Mouse (Mus musculus) kidney, embryonic 16.5 days (tissue): ENCODE data around the gene Ogdhl. TPM values are rescaled to one million over a fixed set of nuclear protein-coding genes. Genes with fewer than 3 reads are reported as not detected.

Source experiments
- ATAC-seq: fragments of 200-750 bp; cut with Nextera tagmentation; 2 replicates; pipeline ENCODE4 v1.8.0; 2017; ENCODE audit warnings: moderate TSS enrichment; ENCODE audit not compliant: low FRiP score, low TSS enrichment
- H3K27ac ChIP-seq: fragments of 300-500 bp; sonication (generic); 2 replicates; pipeline ENCODE4 v1.5.1; 2014; ENCODE audit warnings: low read length
- H3K27me3 ChIP-seq: fragments of 300-500 bp; sonication (generic); 2 replicates; pipeline ENCODE4 v1.6.1; 2014; ENCODE audit warnings: low read length, control low read depth, mixed read lengths; ENCODE audit not compliant: insufficient read depth
- H3K36me3 ChIP-seq: fragments of 300-500 bp; sonication (generic); 2 replicates; pipeline ENCODE4 v1.6.1; 2014; ENCODE audit warnings: low read length, control low read depth, mixed read lengths; ENCODE audit not compliant: insufficient read depth
- H3K4me1 ChIP-seq: fragments of 300-500 bp; sonication (generic); 2 replicates; pipeline ENCODE4 v1.6.1; 2014; ENCODE audit warnings: low read length, control low read depth, mixed read lengths; ENCODE audit not compliant: insufficient read depth
- H3K4me2 ChIP-seq: fragments of 300-500 bp; sonication (generic); replicated peaks from 2 replicates; pipeline ENCODE4 v1.6.1; 2014; ENCODE audit warnings: low read depth, low read length
- H3K4me3 ChIP-seq: fragments of 300-500 bp; sonication (generic); 2 replicates; pipeline ENCODE4 v1.5.1; 2014; ENCODE audit warnings: mild to moderate bottlenecking, low read length
- H3K9ac ChIP-seq: fragments of 300-500 bp; sonication (generic); replicated peaks from 2 replicates; pipeline ENCODE4 v1.6.1; 2014; ENCODE audit warnings: low read length
- H3K9me3 ChIP-seq: fragments of 300-500 bp; sonication (generic); 2 replicates; pipeline ENCODE4 v1.6.1; 2016; ENCODE audit warnings: low read length, control low read depth
- WGBS: fragments of 180-500 bp; shearing (Covaris S2); extraction: QIAGEN DNeasy Blood & Tissue Kit; methylation state at CpG from one replicate; pipeline ENCODE4 v1.1.7; 2014; 5-methylcytosine and 5-hydroxymethylcytosine counted together
- polyA plus RNA-seq: library from polyadenylated mRNA; unstranded; fragments of >200 nt; fragmentation: Nextera tagmentation; extraction: Ambion mirVana; gene quantifications from 2 replicates; pipeline ENCODE4 v1.2.1, GENCODE M21; 2015

Ogdhl gene
- polyA plus RNA-seq, 1 experiment from 2014 or later = 10.7 TPM

DNA sequence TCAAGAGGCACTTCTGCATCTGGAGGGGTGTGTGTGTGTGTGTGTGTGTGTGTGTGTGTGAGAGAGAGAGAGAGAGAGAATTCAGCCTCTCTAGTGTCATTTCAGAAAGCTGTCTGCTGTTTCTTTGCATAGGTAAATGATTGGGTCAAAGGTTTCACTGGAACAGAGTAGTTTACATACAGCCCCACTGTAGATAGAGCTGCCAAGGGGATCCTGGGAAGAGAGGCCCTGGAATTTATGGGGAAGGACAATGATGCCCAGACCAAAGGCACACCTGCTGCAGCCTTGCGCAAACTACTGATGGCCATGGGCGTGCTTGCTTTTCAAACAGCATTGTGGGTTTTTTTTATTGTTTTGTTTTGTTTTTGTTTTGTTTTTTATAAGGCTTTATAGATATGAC is 50.7 kb downstream of the Ogdhl start:
- Histone ChIP-seq H3K4me2 (no peak overlapping the region), H3K27me3 (no peaks in the 10 kb centered on the region), H3K27ac (no peak overlapping the region), H3K4me1 (no peaks in the 10 kb centered on the region), H3K9ac (no peak overlapping the region), H3K9me3 (no peaks in the 10 kb centered on the region), H3K4me3 (no peak overlapping the region), H3K36me3 (no peaks in the 10 kb centered on the region)
- WGBS = 88% methylated on average over 2 of the region's 2 CpGs
- no peak for ATAC-seq

DNA sequence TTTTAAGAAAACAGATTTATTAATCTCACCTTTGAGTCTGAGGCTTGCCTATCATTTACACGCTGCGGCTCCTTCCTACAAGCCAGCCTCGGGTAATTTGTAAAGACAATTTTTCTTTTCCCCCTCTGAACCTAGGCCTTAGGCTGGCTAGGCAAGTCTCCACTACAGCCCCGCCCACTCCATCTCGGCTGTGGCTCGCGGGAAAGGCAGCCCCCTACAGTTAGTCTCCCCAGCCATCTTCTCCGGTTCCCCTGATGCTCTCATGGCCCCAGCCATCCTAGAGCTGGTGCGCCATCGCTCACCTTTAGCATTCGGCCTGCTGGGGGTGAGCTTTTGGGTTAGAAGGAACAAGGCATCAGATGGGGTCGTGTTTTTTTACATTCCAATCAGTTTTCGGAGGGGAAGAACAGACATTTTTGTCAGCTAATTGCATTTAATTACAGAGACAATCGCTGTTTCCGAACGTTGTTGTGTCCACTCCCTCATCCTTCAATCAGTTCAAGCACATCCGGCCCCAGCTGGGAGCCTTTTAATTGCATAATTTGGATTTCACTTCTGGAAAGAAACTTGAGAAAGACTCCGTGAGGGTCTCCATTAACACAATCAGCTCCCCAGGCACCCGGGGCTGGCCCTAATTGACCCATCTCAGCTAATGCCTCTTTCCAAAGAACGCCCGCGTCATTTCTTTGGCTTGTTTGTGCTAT is 57.7 kb downstream of the Ogdhl start:
- WGBS = 12% methylated on average over 22 of the region's 22 CpGs
- H3K36me3 ChIP-seq = no peaks in the 10 kb centered on the region
- no peaks in the 10 kb centered on the region for H3K9me3 ChIP-seq
- H3K27ac ChIP-seq = no peak overlapping the region
- H3K4me2 ChIP-seq = peak overlapping the region; percentile 21; the same call in 1 of the 2 replicates
- no peak for ATAC-seq
- no peak overlapping the region for H3K9ac ChIP-seq
- H3K27me3 ChIP-seq = peaks cover 24% of the 10 kb centered on the region
- H3K4me3 ChIP-seq = no peak overlapping the region
- 0 out of 2 replicates have a peak, but pooled peaks cover 5% of the 10 kb centered on the region for H3K4me1 ChIP-seq

DNA sequence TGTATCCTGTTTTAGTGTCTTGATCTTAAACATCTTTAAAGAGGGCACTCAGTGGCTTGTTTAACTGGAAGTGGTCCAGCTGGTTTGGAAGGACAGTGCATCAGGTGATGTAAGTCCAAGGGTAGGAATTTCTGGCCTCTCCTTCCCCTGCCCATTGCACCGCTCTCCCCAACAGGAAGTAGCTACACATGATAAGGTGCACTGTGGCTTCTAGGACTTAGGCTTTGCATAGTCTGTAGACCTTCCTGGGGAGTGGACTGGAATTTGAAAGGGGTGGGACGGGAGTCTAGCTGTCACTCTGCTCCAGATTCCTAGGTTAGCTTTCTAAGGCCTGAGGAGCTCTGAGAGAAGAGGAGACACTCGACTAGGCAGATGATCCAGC is 58.3 kb downstream of the Ogdhl start:
- ATAC-seq = no peak
- no peak overlapping the region for H3K27ac ChIP-seq
- H3K4me3 ChIP-seq = no peak overlapping the region
- H3K9ac ChIP-seq = no peak overlapping the region
- H3K36me3 ChIP-seq = no peaks in the 10 kb centered on the region
- peaks cover 24% of the 10 kb centered on the region for H3K27me3 ChIP-seq
- no peaks in the 10 kb centered on the region for H3K9me3 ChIP-seq
- H3K4me2 ChIP-seq = no peak overlapping the region
- 44% methylated on average over 3 of the region's 3 CpGs for WGBS
- H3K4me1 ChIP-seq = 0 out of 2 replicates have a peak, but pooled peaks cover 5% of the 10 kb centered on the region

DNA sequence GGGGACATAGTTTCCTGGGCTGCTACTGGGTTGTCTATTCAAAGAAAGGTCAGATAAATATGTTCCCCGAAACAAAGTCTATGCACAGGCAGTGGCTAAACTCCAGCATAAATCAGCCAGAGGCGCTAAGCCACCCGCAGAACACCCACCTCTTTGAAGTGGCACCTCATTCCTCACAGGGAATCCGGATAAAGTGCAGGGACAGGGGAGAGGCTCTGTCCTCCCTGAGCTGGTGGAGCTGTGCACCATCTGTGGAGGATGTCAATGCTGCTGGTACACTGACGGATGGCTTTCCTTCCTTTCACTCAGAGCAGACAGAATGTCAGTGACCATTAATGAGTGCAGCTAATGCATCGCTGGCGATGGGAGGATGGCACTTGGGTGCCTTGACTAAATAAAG is 59.2 kb downstream of the Ogdhl start:
- WGBS = 19% methylated on average over 7 of the region's 7 CpGs
- H3K4me2 ChIP-seq = no peak overlapping the region

DNA sequence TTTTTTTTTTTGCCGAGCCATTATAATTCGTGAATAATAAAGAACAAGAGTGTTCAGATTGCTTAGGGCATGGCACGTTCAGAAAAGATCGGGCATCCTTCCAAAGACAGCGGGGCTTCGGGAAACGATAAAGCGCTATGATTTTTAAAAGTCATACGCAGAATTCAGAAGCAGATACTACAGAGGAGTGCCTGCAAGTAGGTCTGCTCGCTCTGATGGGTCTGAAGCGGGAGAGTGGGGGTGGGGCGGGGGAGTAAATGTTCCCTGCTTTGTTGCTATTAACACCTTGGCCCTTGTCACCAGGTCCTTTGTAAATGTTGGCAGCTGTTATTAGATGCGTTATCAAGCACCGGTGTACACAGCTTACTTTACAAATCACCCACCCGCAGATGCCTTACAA is 59.8 kb downstream of the Ogdhl start:
- peaks cover 24% of the 10 kb centered on the region for H3K27me3 ChIP-seq
- H3K36me3 ChIP-seq = no peaks in the 10 kb centered on the region
- ATAC-seq = no peak
- no peak overlapping the region for H3K4me3 ChIP-seq
- no peak overlapping the region for H3K27ac ChIP-seq
- H3K4me1 ChIP-seq = 0 out of 2 replicates have a peak, but pooled peaks cover 5% of the 10 kb centered on the region
- H3K9me3 ChIP-seq = no peaks in the 10 kb centered on the region
- H3K9ac ChIP-seq = no peak overlapping the region
- 39% methylated on average over 15 of the region's 15 CpGs for WGBS
- no peak overlapping the region for H3K4me2 ChIP-seq

More for the DNA sequence above, 59.2 kb downstream of the Ogdhl start:
- H3K4me1 ChIP-seq = 0 out of 2 replicates have a peak, but pooled peaks cover 5% of the 10 kb centered on the region
- no peak overlapping the region for H3K4me3 ChIP-seq
- peaks cover 24% of the 10 kb centered on the region for H3K27me3 ChIP-seq
- no peak overlapping the region for H3K9ac ChIP-seq
- no peaks in the 10 kb centered on the region for H3K36me3 ChIP-seq
- no peak overlapping the region for H3K27ac ChIP-seq
- no peaks in the 10 kb centered on the region for H3K9me3 ChIP-seq
- no peak for ATAC-seq

DNA sequence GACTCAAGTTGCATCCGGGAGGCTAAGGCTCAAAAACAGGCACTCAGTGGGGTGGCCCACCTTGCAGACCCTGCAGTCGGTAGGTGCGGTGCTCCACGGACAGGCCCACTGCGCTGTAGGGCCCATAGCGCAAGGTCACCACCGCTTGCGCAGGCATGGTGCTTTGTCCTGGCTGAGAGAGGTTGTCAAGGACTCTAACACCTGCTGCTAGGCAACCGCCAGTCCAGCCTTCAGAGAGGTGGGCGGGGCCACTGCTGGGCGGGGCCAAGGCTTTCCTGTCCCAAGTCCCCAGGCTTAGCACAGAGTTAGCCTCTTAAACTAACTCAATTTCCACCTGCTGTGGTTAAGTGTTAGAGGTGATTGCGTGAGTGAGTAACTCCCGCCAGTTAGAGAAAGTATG is 66.4 kb downstream of the Ogdhl start, which contains the start of gene 1700024G13Rik:
Gene 1700024G13Rik, minus strand, starts transcription at position 196 of the 400 bp plus-strand sequence.
- Histone ChIP-seq H3K4me3 (no peak within 1 kb of the TSS), H3K9me3 (no peaks in the 10 kb centered on the region), H3K9ac (no peak within 1 kb of the TSS), H3K4me1 (no peaks in the 10 kb centered on the region), H3K36me3 (no peaks in the 10 kb centered on the region), H3K27me3 (no peaks in the 10 kb centered on the region), H3K27ac (no peak within 1 kb of the TSS), H3K4me2 (no peak within 1 kb of the TSS)
- ATAC-seq = peak; percentile 95
- whole genome bisulfite sequencing = 3% methylated on average over 13 of the region's 13 CpGs

Other genes starting within 250 kb of the Ogdhl start
- 35.2 and 36.9 TPM in 2 replicates for gene Oxnad1, start 236.6 kb upstream of the Ogdhl start, polyA plus RNA-seq
- gene Dph3, start 236.3 kb upstream of the Ogdhl start, polyA plus RNA-seq = 88.1 and 90.9 TPM in 2 replicates
- not detected in 2 replicates for gene Msmb, start 180.0 kb upstream of the Ogdhl start, polyA plus RNA-seq
- gene Ncoa4, start 162.2 kb upstream of the Ogdhl start, polyA plus RNA-seq = 115 and 119 TPM in 2 replicates
- 272 and 302 TPM in 2 replicates for gene Timm23, start 120.1 kb upstream of the Ogdhl start, polyA plus RNA-seq
- gene Parg, start 120.1 kb upstream of the Ogdhl start, polyA plus RNA-seq = 40.8 and 43.1 TPM in 2 replicates
- not detected in 2 replicates for gene 1700024G13Rik, start 66.4 kb downstream of the Ogdhl start, polyA plus RNA-seq
- 0.17 and 0.29 TPM in 2 replicates for gene Slc18a3, start 142.8 kb downstream of the Ogdhl start, polyA plus RNA-seq
- gene Chat, start 144.0 kb downstream of the Ogdhl start, polyA plus RNA-seq = 0.05 and 0.10 TPM in 2 replicates
- gene Ercc6, start 191.5 kb downstream of the Ogdhl start, polyA plus RNA-seq = 17.7 and 20.3 TPM in 2 replicates